Mouse (Mus musculus): ENCODE data around the gene Irs2.

The Irs2 gene

GRCm38 (mm10) chr8:10986638-10987037, 21.6 kb downstream of the Irs2 start:
- no peak for DNase-seq (ENCODE audit: low spot score)

DNA sequence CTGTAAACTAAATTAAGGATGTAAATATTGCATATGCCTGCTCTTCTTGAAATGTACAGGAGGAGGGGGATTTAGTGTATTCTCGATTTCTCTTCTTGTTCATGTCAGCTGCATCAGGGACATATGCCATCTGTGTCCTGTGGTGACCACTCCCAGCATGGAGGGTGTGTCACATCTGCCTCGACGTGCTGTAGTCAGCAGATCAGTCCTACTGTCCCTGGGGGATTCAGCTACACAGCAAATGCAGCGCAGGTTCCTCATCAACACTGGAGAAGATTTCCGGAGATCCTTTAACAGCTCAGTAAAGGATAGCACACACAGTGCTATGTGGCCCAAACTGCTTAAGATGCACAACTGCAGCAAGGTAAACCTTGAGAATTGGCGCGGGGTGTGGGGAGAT, 23.2 kb downstream of the Irs2 start:
- DNase-seq (ENCODE audit: low spot score) = no peak

GRCm38 (mm10) chr8:10980876-10981275, 27.4 kb downstream of the Irs2 start:
- DNase-seq (ENCODE audit: low spot score) = no peak

DNA sequence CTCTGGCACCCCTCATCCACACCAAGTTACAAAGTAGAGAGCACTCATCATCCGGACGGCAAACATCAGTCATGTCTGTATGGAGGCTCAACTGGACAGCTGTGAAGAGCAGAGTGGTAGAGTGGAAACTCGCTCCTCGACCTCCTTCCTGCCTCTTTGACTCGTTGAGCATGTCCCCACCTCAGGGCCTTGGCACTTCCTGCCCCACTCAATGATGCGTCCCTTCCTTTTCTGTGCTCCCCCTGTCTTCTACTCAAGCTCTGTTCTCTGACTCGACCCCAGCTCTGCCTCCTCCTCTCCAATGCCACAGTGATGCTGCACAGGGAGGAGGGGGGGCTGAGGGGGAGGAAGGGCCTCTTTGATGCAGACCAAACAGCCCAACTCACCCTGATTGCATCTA, 28.3 kb downstream of the Irs2 start:
- DNase-seq (ENCODE audit: low spot score) = no peak

GRCm38 (mm10) chr8:10979196-10979794, 29.0 kb downstream of the Irs2 start:
- no peak for DNase-seq (ENCODE audit: low spot score)

GRCm38 (mm10) chr8:10978377-10978776, 29.9 kb downstream of the Irs2 start:
- DNase-seq (ENCODE audit: low spot score) = peak; percentile 36

- no peak for DNase-seq (ENCODE audit: low spot score)
These were observed 30.4 kb downstream of the Irs2 start for GRCm38 (mm10) chr8:10977742-10978376.

DNA sequence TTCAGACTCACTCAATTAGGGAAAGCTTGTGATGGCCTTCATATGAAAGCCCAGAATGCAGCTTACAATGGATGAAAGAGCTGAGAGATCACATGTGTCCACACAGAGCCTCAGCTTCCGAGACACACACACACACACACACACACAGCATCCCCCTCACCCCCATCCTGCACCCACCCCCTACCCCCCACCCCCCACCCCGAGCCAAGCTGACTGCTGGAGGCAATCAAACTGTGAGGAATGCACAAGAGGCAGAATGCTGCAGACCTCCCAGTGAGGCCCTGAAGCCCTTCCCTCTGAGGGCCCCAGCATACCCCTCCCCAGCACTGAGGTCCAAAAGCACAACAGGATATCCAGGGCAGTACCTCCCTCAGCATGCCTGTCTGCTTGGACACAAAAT, 33.6 kb downstream of the Irs2 start:
- no peak for DNase-seq (ENCODE audit: low spot score)

DNA sequence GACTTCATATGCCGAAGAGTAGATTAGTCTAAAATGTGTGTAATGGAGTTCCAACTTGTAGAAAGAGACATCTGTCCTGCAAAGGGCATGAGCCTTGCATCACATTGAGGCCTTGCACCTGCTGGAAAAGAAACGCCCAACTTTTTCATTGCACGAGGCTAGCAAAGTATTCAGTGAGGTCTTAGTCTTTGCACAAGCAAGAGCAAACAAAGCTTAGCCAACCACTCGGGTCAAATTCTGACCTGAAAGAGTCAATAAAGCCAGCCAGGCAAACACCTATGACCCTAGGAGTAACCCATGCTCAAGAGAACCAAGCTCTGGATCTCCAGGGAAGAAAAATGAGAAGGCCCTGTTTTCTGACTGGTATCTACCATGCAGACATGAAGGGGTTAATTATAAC, 34.1 kb downstream of the Irs2 start:
- no peak for DNase-seq (ENCODE audit: low spot score)

DNA sequence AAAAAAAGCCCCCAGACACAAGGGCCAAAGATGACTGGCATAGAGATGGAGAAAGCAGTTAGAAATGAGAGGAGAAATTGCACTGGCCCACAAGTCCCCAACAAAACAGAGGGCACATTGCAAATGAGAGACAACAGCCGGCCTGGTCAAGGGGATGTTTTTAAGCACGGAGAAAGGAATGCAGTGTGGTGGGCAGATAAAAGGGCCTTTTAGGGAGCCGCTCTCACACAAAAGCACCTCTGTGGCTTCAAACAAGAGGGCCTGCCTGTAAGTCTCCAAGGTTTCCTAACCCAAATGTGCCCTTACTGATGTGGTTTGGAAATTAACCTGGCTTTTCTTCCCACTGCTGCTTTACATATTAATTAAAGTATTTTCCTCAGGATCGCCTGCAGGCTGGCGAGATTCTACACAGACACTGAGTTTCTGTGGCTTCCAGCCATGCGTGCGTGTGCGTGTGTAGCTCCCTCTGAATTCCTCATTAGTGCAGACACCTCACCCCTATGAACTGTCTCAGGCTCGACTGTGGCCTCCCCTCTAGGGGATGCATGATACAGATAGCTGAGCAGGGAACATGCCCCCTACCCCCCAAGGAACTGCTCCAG, 35.3 kb downstream of the Irs2 start:
- DNase-seq (ENCODE audit: low spot score) = no peak

DNA sequence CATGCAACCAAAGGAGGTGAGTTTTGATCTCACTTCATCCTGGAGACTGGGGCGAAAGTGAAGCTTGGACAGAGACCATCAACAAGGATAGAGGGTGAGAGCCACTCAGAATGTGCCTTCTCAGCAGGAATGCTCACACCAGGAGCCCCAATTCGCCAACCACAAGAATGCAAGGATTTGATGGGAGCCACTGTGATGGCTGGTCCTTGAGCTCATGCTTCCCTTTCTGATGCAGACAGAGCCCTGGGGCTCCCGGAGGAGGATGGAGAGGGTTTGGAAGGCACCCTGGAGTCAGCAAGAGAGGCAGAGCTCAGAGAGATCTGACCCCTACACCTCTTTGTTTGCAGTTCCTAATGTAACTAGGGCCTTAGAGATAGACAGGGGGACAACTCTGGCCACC, 36.3 kb downstream of the Irs2 start:
- DNase-seq (ENCODE audit: low spot score) = no peak

GRCm38 (mm10) chr8:10971509-10971908, 36.7 kb downstream of the Irs2 start:
- DNase-seq (ENCODE audit: low spot score) = no peak

DNA sequence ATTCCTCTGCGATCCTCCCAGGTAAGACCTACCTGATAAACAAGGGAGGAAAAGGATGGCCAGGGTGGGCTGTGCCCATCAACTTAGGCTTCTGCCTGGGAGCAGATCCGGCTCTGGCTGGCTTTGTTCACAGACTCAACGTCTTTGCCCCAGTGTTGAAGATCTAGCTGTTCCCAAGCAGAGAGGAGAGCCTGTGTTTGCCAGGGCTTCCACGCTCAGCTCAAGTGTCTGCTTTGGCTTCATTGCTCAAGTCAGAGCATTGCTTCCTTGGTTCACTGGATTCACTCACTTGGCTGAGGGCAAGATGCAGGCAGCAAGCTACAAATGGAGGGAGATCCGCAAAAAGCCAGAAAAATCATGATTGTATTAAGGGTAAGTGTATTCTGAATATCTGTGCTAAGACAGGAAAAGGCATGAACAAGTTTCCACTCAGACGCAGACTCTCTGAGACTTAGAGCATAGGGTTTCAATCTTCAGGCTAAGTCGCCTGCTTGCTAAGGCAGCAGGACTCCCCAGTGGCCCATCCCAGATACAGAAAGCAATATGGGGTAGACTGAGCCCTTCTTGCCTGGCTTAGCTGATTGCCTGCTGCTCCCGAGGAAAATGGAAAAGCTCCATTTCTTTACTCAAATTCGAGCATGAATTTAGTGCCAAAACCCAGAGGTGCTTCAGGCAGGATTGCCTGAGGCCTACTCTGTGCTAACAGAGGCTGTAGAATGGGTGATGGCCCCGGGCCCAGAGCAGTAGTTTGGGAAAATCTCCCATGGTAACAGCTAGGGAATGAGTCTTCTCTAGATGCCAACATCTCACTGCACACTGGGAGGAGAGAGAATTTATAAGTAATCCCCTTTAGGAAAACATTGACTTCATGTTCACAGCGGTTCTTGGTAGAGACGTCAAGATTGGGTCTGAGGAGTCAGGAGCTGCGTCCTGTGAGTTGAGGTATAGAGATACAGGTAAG, 37.5 kb downstream of the Irs2 start:
- DNase-seq (ENCODE audit: low spot score) = no peak

GRCm38 (mm10) chr8:10968687-10969086, 39.6 kb downstream of the Irs2 start:
- DNase-seq (ENCODE audit: low spot score) = no peak

DNA sequence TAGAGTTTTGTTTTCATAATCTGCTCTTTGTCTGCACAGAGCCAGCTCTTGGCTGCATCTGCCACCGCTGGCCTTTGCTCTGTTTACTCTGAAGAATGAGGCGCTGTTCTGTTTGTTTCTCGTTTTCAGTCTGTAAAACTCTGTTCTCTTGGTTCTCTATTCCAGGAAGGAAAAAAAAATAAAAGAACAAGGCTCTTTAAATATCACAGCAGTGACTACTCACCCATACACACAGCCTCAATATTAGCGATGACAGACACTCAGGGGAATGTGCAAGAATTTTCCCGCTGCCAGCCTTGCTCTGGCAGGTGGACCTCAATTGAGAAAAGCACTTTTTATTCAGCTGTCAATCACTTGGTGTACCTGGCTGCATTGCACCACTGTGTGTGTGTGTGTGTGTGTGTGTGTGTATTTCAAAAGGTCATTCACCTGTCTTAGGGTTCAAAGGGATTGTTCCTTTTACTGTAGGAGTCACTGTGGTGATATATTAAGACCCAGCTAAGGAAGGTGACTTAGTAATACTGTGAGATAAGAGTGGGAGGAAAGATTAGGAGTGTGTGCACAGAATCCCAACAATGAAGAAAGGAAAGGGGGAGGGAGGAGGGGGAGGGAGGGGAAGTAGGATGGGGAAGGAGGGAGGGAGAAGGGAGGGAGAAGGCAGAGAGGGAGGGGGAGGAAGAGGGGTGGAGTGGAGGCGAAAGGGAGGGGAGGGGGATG, 42.7 kb downstream of the Irs2 start:
- DNase-seq (ENCODE audit: low spot score) = no peak

GRCm38 (mm10) chr8:10964511-10965099, 43.7 kb downstream of the Irs2 start:
- DNase-seq (ENCODE audit: low spot score) = no peak

DNA sequence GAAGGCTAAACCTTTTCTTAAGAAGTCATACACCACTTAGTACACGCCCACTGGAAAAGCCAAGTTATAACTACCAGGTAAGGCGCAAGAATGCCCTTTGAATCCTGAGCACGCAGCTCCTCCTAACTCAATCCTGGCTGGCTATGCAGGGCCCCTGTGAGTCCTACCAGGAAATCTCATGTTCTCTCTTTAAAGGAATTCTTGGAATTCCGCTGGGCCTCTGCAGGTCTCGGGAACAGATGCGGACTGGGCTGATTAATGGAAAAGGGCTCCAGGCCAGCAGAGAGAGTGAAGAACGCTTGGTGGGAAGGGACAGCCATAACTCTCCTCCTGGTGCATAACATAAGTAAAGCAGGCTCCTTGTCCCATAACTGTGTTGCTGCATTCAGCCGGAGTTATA, 46.3 kb downstream of the Irs2 start:
- DNase-seq (ENCODE audit: low spot score) = no peak

- no peak for DNase-seq (ENCODE audit: low spot score)
These were observed 47.9 kb downstream of the Irs2 start for GRCm38 (mm10) chr8:10960277-10960819.

DNA sequence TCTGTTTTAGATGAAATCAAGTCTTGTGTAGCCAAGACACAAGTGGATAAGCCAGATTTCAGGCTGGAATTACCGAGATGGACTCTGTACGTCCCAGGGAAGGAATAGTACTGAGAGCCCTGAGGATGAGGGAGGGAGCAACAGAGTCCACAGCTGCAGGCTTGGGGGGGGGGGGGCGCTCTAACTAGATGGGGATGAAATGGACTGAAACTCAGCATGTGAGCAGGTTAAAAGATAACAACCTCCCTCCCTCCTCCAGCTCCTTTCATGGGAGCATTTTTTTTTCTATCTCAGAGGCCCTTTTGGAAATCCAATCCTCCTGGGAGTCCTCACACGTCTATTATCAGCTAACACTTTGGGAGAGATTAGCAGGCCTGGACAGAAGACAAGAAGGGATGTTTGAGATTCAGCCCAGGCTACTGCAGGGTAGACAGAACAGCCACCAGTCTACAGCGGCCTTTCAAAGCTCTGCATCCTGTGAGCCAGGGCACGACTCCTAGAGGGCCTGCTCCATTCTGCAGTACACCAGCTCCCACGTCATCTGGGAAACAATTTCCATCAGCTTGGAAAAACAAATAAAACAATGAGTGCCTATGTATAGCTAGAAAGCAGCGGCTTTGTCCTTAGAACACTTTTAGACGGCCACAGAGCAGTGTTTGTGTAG, 50.8 kb downstream of the Irs2 start:
- no peak for DNase-seq (ENCODE audit: low spot score)

DNA sequence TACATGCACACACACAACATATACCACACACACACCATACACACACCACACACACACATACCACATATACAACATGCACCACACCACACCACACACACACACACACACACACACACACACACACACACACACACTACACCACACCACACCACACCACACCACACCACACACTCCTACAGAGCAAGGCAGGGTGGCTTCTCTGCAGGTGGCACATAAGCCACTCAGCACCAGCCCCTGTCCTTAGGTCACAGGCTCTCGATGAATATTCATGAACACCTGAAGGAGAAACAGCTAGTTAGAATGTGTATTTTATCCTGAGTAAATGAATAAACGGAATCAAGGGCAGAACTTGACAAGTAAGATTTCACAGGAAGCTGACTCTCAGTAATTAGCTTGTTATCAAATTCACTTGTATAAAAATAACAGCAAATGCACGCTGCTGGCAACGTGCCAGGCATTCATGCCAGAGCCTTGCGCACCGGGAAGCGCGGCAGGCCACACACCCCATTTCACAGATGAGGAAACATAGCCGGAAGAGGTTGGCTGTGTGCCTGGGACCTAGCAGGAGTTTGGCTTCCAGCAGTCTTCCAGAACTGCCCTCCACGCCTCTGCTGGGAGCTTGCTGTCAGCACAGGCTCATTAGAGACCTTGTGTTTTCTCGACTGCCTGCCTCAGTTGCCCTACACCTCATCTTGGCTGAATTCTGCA, 54.8 kb downstream of the Irs2 start:
- DNase-seq (ENCODE audit: low spot score) = peak; percentile 45
